Mouse (Mus musculus) CH12.LX (cell line): ENCODE data around the gene Clmp. TPM values are rescaled to one million over a fixed set of nuclear protein-coding genes. Genes with fewer than 3 reads are reported as not detected.

ENCODE experiments used
- DNase-seq: peaks from one replicate; pipeline ENCODE4 v3.0.0-alpha.2; 2013; ENCODE audit errors: extremely low read depth
- H3K27ac ChIP-seq: 2 replicates; pipeline ENCODE4 v1.5.1; 2012; ENCODE audit warnings: low read depth, mild to moderate bottlenecking, control low read depth, moderate library complexity; ENCODE audit not compliant: insufficient read depth
- H3K27me3 ChIP-seq: replicated peaks from 2 replicates; pipeline ENCODE3; 2012; ENCODE audit warnings: inconsistent platforms
- H3K36me3 ChIP-seq, 2 experiments: replicated peaks in 1 of 2; 2 replicates each; pipeline versions ENCODE3 to v1.6.1; 2012; ENCODE audit warnings: inconsistent platforms in 1 of 2, low read length in 1 of 2, mild to moderate bottlenecking in 1 of 2, mixed read lengths in 1 of 2, moderate library complexity in 1 of 2; ENCODE audit not compliant: control insufficient read depth in 1 of 2, insufficient read depth in 1 of 2
- H3K4me1 ChIP-seq, 2 experiments: 2 replicates each; pipeline ENCODE4 v1.6.1; 2012; ENCODE audit warnings: inconsistent platforms in 1 of 2, moderate library complexity in 1 of 2; ENCODE audit not compliant: insufficient read depth in 2 of 2, control insufficient read depth in 1 of 2
- H3K4me2 ChIP-seq: 2 replicates; pipeline ENCODE4 v1.6.1; 2012; ENCODE audit warnings: low read depth, mild to moderate bottlenecking, control low read depth; ENCODE audit not compliant: poor library complexity, insufficient read depth, severe bottlenecking
- H3K4me3 ChIP-seq, 3 experiments: fragments of 150-350 bp in 1 of 3; sonication (generic) in 1 of 3; replicated peaks in 1 of 3; 2 replicates each; pipeline versions ENCODE3 to v1.5.1; 2011 to 2012; ENCODE audit warnings: low read depth in 2 of 3, low read length in 2 of 3, mild to moderate bottlenecking in 2 of 3, moderate library complexity in 2 of 3, control low read depth in 1 of 3, improper control_type of control experiment in 1 of 3, inconsistent platforms in 1 of 3, mixed read lengths in 1 of 3; ENCODE audit not compliant: poor library complexity in 1 of 3
- H3K79me2 ChIP-seq: replicated peaks from 2 replicates; pipeline ENCODE4 v1.6.1; 2012; ENCODE audit warnings: mild to moderate bottlenecking, moderate library complexity; ENCODE audit not compliant: control insufficient read depth, poor library complexity, insufficient read depth, severe bottlenecking; ENCODE audit errors: extremely low read depth
- H3K9ac ChIP-seq: 2 replicates; pipeline ENCODE4 v1.6.1; 2012; ENCODE audit warnings: low read depth, mild to moderate bottlenecking, control low read depth, moderate library complexity; ENCODE audit not compliant: insufficient read depth
- H3K9me3 ChIP-seq: replicated peaks from 2 replicates; pipeline ENCODE3; 2012; ENCODE audit warnings: low read length, inconsistent platforms, mixed read lengths
- BHLHE40 ChIP-seq: IDR thresholded peaks from 2 replicates; pipeline ENCODE4 v1.6.1; 2011; ENCODE audit warnings: mild to moderate bottlenecking, low read depth, low read length, improper control_type of control experiment
- CHD2 ChIP-seq: IDR thresholded peaks from 2 replicates; pipeline ENCODE4 v1.6.1; 2011; ENCODE audit warnings: low read length, improper control_type of control experiment
- CTCF ChIP-seq, 2 experiments: IDR thresholded peaks in 1 of 2; conservative IDR thresholded peaks in 1 of 2; 2 replicates each; pipeline ENCODE4 v1.5.1; 2011 to 2012; ENCODE audit warnings: low read depth in 2 of 2, low read length in 2 of 2, improper control_type of control experiment in 1 of 2, inconsistent platforms in 1 of 2, mild to moderate bottlenecking in 1 of 2, moderate library complexity in 1 of 2
- ELF1 ChIP-seq: IDR thresholded peaks from 2 replicates; pipeline ENCODE4 v1.6.1; 2014; ENCODE audit warnings: low read depth, mild to moderate bottlenecking, inconsistent platforms, low read length, improper control_type of control experiment
- EP300 ChIP-seq: IDR thresholded peaks from 2 replicates; pipeline ENCODE4 v1.6.1; 2011; ENCODE audit warnings: low read length, improper control_type of control experiment
- ETS1 ChIP-seq: conservative IDR thresholded peaks from 2 replicates; pipeline ENCODE4 v1.6.1; 2012; ENCODE audit warnings: low read depth, mild to moderate bottlenecking, inconsistent platforms, low read length, improper control_type of control experiment, moderate library complexity
- GABPA ChIP-seq: IDR thresholded peaks from 2 replicates; pipeline ENCODE4 v1.6.1; 2012; ENCODE audit warnings: low read depth, low read length, improper control_type of control experiment, inconsistent platforms; ENCODE audit not compliant: insufficient replicate concordance
- HCFC1 ChIP-seq: IDR thresholded peaks from 2 replicates; pipeline ENCODE4 v1.6.1; 2012; ENCODE audit warnings: low read depth, mild to moderate bottlenecking, inconsistent platforms, low read length, improper control_type of control experiment
- MAZ ChIP-seq: IDR thresholded peaks from 2 replicates; pipeline ENCODE4 v1.6.1; 2012; ENCODE audit warnings: low read depth, mild to moderate bottlenecking, inconsistent platforms, low read length, improper control_type of control experiment, moderate library complexity
- MYC ChIP-seq: IDR thresholded peaks from 2 replicates; pipeline ENCODE4 v1.6.1; 2011; ENCODE audit warnings: low read depth, mild to moderate bottlenecking, improper control_type of control experiment, low read length
- RCOR1 ChIP-seq: conservative IDR thresholded peaks from 2 replicates; pipeline ENCODE4 v1.6.1; 2012; ENCODE audit warnings: low read depth, mild to moderate bottlenecking, inconsistent platforms, low read length, improper control_type of control experiment
- SIN3A ChIP-seq: IDR thresholded peaks from 2 replicates; pipeline ENCODE4 v1.6.1; 2012; ENCODE audit warnings: low read length, improper control_type of control experiment, inconsistent platforms
- SMC3 ChIP-seq: IDR thresholded peaks from 2 replicates; pipeline ENCODE4 v1.6.1; 2011; ENCODE audit warnings: low read depth, low read length, improper control_type of control experiment
- dilution Hi-C: fragments of 300-500 bp; cut with MboI; formaldehyde crosslinking; loops from 2 replicates; pipeline ENCODE4 v1.14.3; 2020; ENCODE audit warnings: low sequenced_read_pairs; ENCODE audit not compliant: extremely low pct_unique_long_range_greater_than_20kb, extremely low pct_ligation_motif_present
- in situ Hi-C: fragments of 300-500 bp; cut with MboI; formaldehyde crosslinking; loops from 3 replicates; pipeline ENCODE4 v1.14.3; 2019; ENCODE audit warnings: low sequenced_read_pairs, low pct_ligation_motif_present, low pct_unique_long_range_greater_than_20kb, mixed read lengths
- polyA plus RNA-seq: library from polyadenylated mRNA; unstranded; fragments of >175 nt; gene quantifications from 2 replicates; pipeline ENCODE4 v1.2.1, GENCODE M21; 2012; ENCODE audit warnings: low read depth; ENCODE audit not compliant: insufficient read length
- total RNA-seq, 2 experiments: library from RNA; depleted of rRNA; stranded (reverse); fragments of 300-350 nt in 1 of 2; fragments of >200 nt in 1 of 2; gene quantifications; 2 replicates each; pipeline ENCODE4 v1.2.3; 2012 to 2014

Gene Clmp
- total and polyA plus RNA-seq, 3 experiments: not detected

DNA sequence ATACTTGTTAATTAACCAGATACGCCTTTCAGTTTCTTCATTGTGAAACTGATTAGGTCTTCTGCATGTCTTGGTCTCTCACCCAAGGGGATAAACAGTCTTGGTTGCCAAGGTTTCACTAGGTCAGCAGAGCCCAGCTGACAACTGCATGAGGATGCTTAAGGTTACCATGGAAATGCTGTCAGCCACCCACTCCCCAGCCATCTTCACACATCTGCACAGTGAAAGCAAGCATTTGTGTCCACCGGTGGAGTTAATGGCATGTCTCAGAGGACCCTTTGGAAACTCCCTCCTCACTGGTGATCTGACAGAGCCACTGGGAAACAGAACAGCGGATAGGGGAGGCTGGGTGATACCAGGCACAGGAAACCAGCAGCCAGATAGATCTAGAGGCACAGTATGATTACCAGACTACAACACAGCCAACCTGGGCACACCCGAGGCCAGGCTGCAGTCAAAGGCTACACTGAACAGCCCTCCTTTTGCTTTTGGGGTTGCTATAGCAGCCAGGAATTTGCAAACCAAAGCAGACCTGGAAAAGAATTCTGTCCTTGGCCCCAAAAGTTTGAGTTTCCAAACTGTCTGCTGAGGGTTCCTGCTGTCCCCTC, 14.3 kb upstream of the Clmp start:
- H3K4me2 ChIP-seq: no peak overlapping the region; the same call in 1 of the 2 replicates
- dilution Hi-C loops: no loop called here
- TF ChIP-seq SIN3A (peak; percentile 67; the same call in 1 of the 2 replicates), RCOR1 (no peak), MYC (no peak), CHD2 (no peak), ELF1 (no peak), CTCF (conservative IDR thresholded peaks at IDR 0.05 in 1 of 2, IDR thresholded peaks at IDR 0.05 in 1 of 2; ENCODE audit: low read depth in 2 of 2, low read length in 2 of 2) (no peak), ETS1 (peak; percentile 69), EP300 (no peak), MAZ (no peak), HCFC1 (no peak)
- TF ChIP-seq, all 38 proteins: peak for 2
- no peak overlapping the region for H3K9ac ChIP-seq
- H3K79me2 ChIP-seq: no peaks in the 10 kb centered on the region
- H3K9me3 ChIP-seq: no peaks in the 10 kb centered on the region
- no peaks in the 10 kb centered on the region for H3K36me3 ChIP-seq
- in situ Hi-C loops: no loop called here
- H3K27ac ChIP-seq: no peak overlapping the region
- peaks cover 2 to 50% of the 10 kb centered on the region in 2 experiments; a peak in 3 of 4 replicates for H3K4me1 ChIP-seq
- peaks cover 2% of the 10 kb centered on the region for H3K27me3 ChIP-seq
- H3K4me3 ChIP-seq: no peak overlapping the region
- peak; percentile 81 for DNase-seq

GRCm38 (mm10) chr9:40675203-40675958, 10.4 kb upstream of the Clmp start:
- peaks cover 2% of the 10 kb centered on the region for H3K27me3 ChIP-seq
- in situ Hi-C loops: no loop called here
- H3K79me2 ChIP-seq: no peaks in the 10 kb centered on the region
- H3K36me3 ChIP-seq: no peaks in the 10 kb centered on the region
- TF ChIP-seq GABPA: no peak
- peak; percentile 46; the same call in 1 of the 2 replicates for TF ChIP-seq ETS1
- TF ChIP-seq BHLHE40: peak; percentile 61
- TF ChIP-seq SIN3A: no peak
- TF ChIP-seq SMC3: no peak
- TF ChIP-seq, all 38 proteins: peak for 2
- dilution Hi-C loops: no loop called here
- peaks cover 2 to 58% of the 10 kb centered on the region in 2 experiments; a peak in 3 of 4 replicates for H3K4me1 ChIP-seq
- no peak overlapping the region for H3K9ac ChIP-seq
- no peak overlapping the region for H3K4me3 ChIP-seq
- H3K9me3 ChIP-seq: no peaks in the 10 kb centered on the region
- H3K27ac ChIP-seq: no peak overlapping the region
- DNase-seq: peak; percentile 59
- no peak overlapping the region for H3K4me2 ChIP-seq
